Mouse (Mus musculus) spleen, adult 10 weeks (tissue): ENCODE results near the gene Trmt2a. TPM values are rescaled to one million over a fixed set of nuclear protein-coding genes. Genes with fewer than 3 reads are reported as not detected.

Experiments
- polyA plus RNA-seq: library from polyadenylated mRNA; stranded (reverse); fragments of 350-450 nt; fragmentation: Illumina TruSeq; extraction: RNeasy Lipid Tissue Mini Kit (QIAGEN cat#74804); gene quantifications from one replicate; pipeline ENCODE4 v1.2.3, GENCODE M21; 2015; ENCODE audit warnings: low replicate concordance; ENCODE audit not compliant: insufficient read depth

Gene Trmt2a
- 144 TPM for polyA plus RNA-seq

DNA sequence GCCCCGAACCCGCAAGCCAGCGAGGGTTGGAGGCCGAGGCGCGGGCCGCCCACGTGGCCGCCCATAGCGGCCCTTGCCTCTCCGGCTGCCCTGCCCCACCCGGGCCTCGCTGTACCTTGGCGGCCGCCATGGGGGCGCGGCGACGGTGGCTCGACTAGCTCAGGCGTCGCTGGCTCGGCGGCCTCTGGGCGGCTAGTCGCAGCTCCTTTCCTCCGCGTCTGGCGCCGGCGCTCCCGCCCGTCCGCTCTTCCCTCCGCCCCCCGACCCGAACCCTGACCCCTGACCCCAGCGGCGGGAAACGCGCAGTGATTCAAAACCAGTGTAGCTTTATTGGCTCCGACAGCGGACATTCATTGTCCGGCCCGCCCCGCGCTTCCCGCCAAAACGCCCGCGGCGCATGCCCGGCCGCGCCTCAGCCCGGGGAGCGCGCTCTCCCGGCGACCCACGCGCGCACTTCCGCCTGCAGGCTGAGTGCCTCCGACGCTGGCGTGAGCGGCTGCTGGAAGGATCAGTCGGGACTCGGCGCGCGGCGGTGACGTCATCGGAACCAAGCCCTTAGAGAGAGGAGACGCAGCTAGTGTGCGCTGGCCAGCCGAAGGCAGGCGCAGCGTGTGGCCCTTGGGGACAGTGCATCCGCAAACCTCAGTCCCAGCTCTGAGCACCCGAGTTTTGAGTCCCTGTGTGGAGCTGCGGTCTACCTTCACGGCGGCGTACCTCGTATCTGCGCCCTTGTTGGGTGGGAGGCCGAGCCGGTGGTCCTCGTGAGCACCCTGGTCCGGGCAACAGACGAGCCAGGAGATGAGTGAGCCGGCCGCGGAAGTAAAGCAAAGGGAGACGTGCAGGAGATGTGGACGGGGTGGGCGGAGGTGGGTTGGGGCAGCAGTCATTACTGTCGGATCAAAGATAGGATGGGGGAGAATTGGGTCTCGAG, at the start of gene Trmt2a, which contains the start of gene Ranbp1:
Gene Trmt2a (plus strand): TSS at position 247 of the 931 bp plus-strand sequence.
Gene Ranbp1 (minus strand): TSS at position 300 of the 931 bp plus-strand sequence.

DNA sequence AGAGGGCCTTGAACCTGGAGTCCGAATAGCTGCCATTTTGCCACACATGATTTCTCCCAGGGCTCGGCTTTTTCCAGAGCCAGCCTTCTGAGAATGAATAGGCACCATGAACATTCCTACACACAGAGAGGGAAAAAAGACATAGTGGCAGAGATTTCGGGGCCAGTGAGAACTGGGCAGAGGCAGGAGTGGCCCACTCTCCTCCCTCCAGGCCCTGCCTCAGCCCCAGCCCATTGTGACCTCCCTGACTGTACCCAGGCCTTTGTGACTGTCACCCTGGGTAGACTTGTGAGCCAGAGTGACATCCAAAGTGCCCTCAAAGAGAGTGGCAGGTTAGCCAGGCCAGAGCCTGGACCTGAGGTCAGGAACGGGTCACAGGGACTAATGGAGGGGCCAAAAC, 30.9 kb upstream of the Trmt2a start, which contains the start of gene Ccdc188:
Gene Ccdc188 (plus strand): TSS at position 301 of the 400 bp plus-strand sequence.

DNA sequence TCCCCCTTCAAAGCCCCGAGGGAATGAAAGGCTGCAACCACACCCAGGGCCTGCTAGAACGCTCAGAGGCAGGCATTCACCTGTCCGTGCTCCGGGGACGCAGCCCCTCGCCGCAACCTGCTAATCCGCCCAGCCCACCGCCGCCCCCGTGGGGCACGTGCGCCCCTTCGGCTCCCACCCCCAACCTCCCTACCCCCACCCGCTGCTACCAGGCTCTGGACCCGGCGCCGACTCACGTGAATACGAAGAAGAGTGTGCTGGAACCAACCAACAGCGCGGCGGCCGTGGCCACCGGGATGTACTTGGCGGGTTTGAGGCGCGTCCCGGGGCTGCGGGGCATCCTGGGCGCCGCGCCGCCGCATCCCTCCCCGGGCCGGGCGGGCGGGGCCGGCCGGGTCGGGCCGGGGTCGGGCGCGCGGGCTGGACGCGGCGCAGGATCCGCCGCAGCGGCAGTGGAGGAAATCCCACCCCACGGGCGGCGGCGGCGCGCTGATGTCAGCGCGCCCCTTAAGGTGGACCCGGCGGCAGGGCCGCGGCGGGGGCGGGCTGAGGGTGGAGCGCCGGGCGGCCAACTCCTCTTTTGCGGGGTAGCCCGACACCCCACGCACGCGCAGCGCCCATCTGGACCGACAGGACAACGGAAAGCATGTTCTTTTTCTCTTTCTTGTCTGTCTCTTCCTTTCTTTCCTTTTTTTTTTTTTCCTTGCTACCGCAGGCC, 13.6 kb upstream of the Trmt2a start, which contains the start of gene Zdhhc8:
Gene Zdhhc8 (minus strand): TSS at position 466 of the 718 bp plus-strand sequence.

DNA sequence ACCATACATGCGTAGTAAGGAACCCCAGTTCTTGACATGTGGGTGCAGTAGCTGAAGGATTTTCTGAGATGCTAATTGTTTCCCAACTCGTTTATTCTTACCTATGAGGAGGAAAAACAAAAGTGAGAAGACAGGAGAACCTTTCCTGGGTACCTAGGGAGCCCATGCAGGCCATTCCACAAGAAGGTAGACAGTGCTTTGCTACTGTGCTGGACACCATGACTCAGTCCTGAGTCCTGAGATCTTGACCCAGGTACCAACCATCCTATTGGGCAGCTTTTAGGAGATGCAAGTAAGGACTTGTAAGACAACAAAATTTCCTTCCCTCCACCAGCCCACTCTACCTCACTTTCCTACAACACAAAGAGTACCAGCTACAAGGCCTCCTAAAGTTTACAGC, 9.7 kb downstream of the Trmt2a start, which contains the start of gene Gm49776:
Gene Gm49776 (minus strand): TSS at position 101 of the 400 bp plus-strand sequence.

DNA sequence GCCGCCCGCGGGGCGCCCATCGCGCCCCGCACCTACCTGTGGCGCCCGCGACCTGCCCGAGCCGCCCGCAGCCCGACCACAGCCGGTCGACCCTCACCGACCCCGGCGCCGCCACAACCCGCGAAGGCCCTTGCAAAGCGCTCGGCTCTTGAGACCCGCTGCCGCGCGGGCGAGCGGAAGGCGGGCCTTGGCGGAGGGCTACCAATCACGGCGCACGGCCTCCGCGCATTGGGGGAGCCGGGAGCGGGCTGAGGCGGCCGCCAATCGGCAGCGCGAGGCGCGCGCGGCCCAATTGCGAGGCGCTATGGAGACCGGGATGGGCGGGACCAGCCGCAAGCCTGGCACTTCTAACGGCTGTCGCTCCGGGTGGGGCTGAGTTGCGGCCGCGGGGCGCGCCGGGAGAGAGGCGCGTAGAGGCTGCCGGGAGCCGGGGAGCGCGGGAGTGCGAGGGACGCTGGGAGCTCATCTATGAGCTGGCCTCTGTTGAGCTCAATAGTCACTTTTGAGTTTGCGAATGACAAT, 40.6 kb downstream of the Trmt2a start, which contains the start of gene Dgcr8:
Gene Dgcr8 (minus strand): TSS at position 180 of the 522 bp plus-strand sequence.

Other genes with a start within 250 kb of the Trmt2a start
- gene Dgcr6, start 195.8 kb upstream of the Trmt2a start, polyA plus RNA-seq = 9.5 TPM
- gene Prodh, start 158.5 kb upstream of the Trmt2a start, polyA plus RNA-seq = 4.4 TPM
- 0.51 TPM for gene Rtn4r, start 121.0 kb upstream of the Trmt2a start, polyA plus RNA-seq
- gene Ccdc188, start 30.8 kb upstream of the Trmt2a start, polyA plus RNA-seq = not detected
- gene Zdhhc8, start 13.5 kb upstream of the Trmt2a start, polyA plus RNA-seq = 3.0 TPM
- gene Ranbp1, start 53 bp downstream of the Trmt2a start, polyA plus RNA-seq = 130 TPM
- gene Gm49776, start 9.6 kb downstream of the Trmt2a start, polyA plus RNA-seq = not detected
- 37.6 TPM for gene Dgcr8, start 40.6 kb downstream of the Trmt2a start, polyA plus RNA-seq
- gene Tango2, start 99.4 kb downstream of the Trmt2a start, polyA plus RNA-seq = 22.2 TPM
- gene Arvcf, start 99.5 kb downstream of the Trmt2a start, polyA plus RNA-seq = 12.5 TPM
- 18.6 TPM for gene Txnrd2, start 177.7 kb downstream of the Trmt2a start, polyA plus RNA-seq
- 25.6 TPM for gene Comt, start 178.2 kb downstream of the Trmt2a start, polyA plus RNA-seq